Mouse (Mus musculus): ENCODE data around the gene Amfr. TPM values are rescaled to one million over a fixed set of nuclear protein-coding genes. Genes with fewer than 3 reads are reported as not detected.

The Amfr gene
- 50.2 and 92.0 TPM in 2 replicates for polyA plus RNA-seq (2012; rRNA removed; ENCODE audit: low replicate concordance)

DNA sequence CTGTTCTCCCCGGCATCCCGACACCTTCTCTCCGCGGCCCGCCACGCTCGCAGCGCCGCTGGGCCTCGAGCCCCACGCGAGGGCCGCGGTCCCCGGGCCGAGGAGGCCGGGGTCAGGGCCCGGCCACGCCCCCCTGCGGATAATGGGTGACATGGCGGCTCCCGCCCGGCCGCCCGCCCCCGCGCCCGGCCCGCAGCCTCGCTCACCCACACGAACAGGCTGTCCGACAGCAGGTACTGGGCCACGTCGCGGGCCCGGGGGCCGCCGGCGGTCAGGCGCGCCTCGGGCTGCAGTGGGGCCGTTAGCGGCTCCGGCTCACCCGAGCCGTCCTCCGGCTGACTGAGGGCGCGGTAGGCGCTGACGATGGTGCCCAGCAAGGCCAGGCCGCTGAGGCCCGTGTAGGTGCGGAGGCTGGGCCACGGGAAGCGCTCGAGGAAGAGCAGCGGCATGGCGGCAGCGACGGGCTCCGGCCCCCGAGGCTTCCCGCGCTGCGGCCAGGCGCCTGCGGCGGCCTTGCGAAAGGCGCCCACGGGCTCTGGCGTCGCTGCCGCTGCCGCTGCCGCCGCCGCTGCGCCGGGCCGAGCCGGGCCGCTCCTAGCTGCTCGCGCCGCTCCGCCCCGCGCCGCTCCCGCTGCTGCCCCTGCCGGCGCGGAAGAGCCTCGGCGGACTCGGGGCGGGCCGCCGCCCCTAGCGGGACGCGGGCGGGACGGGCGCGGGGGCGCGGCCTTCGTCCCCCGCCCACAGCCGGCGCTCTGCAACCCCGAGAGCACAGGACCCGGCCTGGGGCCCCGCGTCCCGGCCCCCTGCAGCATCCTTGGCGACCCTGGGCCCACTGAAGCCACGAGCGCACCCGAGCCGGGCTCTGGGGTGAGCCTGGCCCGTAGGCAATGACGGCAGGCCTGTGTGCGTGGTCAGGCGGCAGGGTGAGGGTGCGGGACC, at the start of gene Amfr:
Gene Amfr (minus strand): TSS at position 830 of the 939 bp plus-strand sequence.

GRCm38 (mm10) chr8:94036944-94037524, 24.4 kb upstream of the Amfr start, which contains the start of the genes Nudt21 and Ogfod1:
Gene Nudt21, minus strand, starts transcription at chr8:94037031.
Gene Ogfod1, plus strand, starts transcription at chr8:94037198.

Other genes with a start within 250 kb of the Amfr start
- gene Gnao1, start 202.9 kb downstream of the Amfr start, polyA plus RNA-seq (2012; rRNA removed; ENCODE audit: low replicate concordance), result 10.5 and 15.2 TPM in 2 replicates
- gene Nudt21, start 24.2 kb upstream of the Amfr start, polyA plus RNA-seq (2012; rRNA removed; ENCODE audit: low replicate concordance), result 90.2 and 110 TPM in 2 replicates
- gene Ogfod1, start 24.4 kb upstream of the Amfr start, polyA plus RNA-seq (2012; rRNA removed; ENCODE audit: low replicate concordance), result 1.3 and 1.6 TPM in 2 replicates
- 4.4 and 5.7 TPM in 2 replicates for gene Bbs2, start 86.1 kb upstream of the Amfr start, polyA plus RNA-seq (2012; rRNA removed; ENCODE audit: low replicate concordance)
- not detected in 2 replicates for gene Mt4, start 124.4 kb upstream of the Amfr start, polyA plus RNA-seq (2012; rRNA removed; ENCODE audit: low replicate concordance)
- gene Mt3, start 139.8 kb upstream of the Amfr start, polyA plus RNA-seq (2012; rRNA removed; ENCODE audit: low replicate concordance), result 1.6 and 2.2 TPM in 2 replicates
- gene Mt2, start 159.8 kb upstream of the Amfr start, polyA plus RNA-seq (2012; rRNA removed; ENCODE audit: low replicate concordance), result 30.7 and 76.9 TPM in 2 replicates
- 1,406 and 2,937 TPM in 2 replicates for gene Mt1, start 166.2 kb upstream of the Amfr start, polyA plus RNA-seq (2012; rRNA removed; ENCODE audit: low replicate concordance)
- 4.1 and 6.2 TPM in 2 replicates for gene Nup93, start 201.7 kb upstream of the Amfr start, polyA plus RNA-seq (2012; rRNA removed; ENCODE audit: low replicate concordance)